Mouse (Mus musculus): Measurements from ENCODE around the gene Pop5.
A peak's percentile ranks its signal among the peaks of the same experiment; 100 is the strongest.

Gene Pop5

DNA sequence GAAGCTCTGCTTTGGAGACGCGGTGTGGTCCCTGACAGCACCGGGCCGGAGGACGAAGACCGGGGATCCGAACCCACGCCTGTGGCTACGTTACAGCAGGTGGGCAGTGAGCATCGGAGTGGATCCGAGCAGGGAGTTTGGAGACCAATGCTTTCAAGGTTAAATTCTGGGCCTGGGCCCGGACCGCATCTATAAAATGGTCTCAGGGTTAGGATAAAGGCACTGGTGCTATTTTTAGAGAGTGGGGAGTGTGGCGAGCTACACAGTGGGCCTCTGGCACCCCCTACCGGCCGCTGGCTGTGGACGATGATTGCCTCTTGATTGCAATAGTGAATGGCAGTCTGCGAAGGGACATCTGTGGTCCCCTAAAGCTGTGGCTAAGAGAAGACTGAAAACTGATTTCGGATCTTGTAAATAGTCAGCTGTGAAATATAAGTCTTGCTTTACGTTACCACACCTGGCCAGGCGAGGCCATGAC, at the start of gene Pop5:
TSS of gene Pop5 (plus strand) at position 51 of the 478 bp plus-strand sequence.
- peak; percentile 78 for DNase-seq (ENCODE audit: low read depth, low spot score)

- no peak for DNase-seq (ENCODE audit: low read depth, low spot score)
Measured at GRCm38 (mm10) chr5:115186371-115187073, 49.1 kb upstream of the Pop5 start.

- peak; percentile 90 for DNase-seq (ENCODE audit: low read depth, low spot score)
Measured at GRCm38 (mm10) chr5:115187188-115188131, 48.2 kb upstream of the Pop5 start.

DNA sequence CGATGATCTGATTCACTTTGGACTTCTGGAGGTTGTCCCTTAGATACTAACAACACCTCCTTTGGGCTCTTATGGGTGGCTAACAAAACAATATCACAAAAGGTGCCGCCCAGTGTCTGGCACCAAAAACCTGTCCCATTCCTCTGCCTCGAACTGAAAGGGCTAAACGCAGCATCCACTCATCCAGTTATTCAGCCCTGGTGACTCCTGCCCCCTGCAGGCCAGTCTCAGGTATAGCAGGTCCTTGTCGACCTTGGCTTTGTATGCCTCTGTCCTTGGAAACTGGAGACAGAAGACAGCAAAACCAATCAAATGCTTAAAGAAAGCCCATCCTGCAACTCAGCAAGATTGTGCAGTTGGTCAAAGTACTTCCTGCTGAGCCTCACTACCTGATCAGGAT, 46.8 kb upstream of the Pop5 start:
- no peak for DNase-seq (ENCODE audit: low read depth, low spot score)

DNA sequence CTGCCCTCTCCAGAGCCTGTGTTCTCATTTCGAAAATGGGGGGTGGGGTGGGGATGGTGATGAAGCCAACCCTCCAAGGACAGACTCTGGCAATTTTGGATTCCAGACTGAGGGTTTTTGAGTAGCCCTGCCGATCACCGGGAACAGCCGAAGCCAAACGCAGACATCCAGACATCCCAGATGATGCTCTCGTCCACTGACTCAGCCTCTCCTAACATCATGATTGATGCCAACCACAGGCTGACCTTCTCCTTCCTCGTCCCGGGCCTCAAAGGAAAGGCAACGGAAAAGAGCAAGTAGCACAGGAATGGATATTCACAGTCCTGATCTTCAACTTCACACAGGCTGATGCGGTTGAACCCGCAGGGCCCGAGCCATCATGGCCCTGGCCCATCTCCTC, 45.6 kb upstream of the Pop5 start:
- no peak for DNase-seq (ENCODE audit: low read depth, low spot score)

GRCm38 (mm10) chr5:115191880-115192827, 43.5 kb upstream of the Pop5 start:
- no peak for DNase-seq (ENCODE audit: low read depth, low spot score)

GRCm38 (mm10) chr5:115192828-115193195, 42.8 kb upstream of the Pop5 start:
- no peak for DNase-seq (ENCODE audit: low read depth, low spot score)

GRCm38 (mm10) chr5:115193226-115193625, 42.4 kb upstream of the Pop5 start:
- DNase-seq (ENCODE audit: low read depth, low spot score) = peak; percentile 27

DNA sequence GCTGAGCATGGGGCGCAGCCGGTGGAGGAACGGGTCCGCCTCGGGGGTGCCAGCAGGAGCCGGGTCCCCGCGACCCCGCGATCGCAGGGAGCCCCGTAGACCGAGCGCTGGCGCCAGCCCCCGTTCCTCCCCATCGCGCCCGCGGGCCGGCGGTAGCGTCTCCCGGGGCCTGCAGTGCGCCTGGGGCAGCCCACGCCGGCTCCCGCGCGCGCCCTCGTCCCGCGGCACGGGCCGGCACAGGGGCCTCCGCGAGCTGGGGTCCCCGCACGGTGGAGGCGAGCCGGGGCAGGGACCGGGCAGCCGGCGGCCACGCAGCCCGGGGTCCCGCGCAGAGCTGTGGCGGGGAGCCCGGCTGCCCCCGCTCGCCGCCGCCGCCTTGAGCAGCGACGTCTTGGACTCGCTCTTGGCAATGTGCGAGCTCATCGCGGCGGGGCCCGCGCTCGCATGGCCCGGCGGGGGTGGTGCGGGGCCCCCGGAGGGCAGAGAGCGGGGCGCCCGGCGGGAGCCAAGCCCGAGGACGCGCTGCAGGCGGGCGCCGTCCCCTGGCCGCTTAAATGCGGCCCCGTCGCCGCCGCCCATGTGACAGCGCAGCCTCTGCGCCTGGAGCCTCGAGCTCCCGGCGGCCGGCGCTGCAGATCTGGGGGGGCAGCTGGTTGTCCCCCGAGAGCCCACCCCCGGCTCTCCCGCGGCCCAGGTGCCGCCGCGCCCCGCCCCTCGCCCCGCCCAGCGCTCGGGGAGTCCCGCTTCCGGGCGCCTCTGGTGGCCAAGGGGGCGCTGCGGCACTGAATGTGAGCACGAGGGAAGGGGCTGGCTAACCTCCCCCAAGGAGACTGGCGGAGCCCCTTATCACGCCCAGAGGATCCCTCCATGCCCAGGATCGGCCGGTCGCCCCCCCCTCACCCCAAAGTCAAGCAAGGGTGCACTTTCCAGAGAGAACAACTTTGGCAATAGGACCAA, 41.7 kb upstream of the Pop5 start, which contains the start of gene Cabp1:
TSS of gene Cabp1 (minus strand) at position 713 of the 957 bp plus-strand sequence.
- no peak for DNase-seq (ENCODE audit: low read depth, low spot score)

GRCm38 (mm10) chr5:115194626-115195221, 40.9 kb upstream of the Pop5 start:
- no peak for DNase-seq (ENCODE audit: low read depth, low spot score)

GRCm38 (mm10) chr5:115203735-115204561, 31.7 kb upstream of the Pop5 start:
- DNase-seq (ENCODE audit: low read depth, low spot score) = peak; percentile 45

- peak; percentile 70 for DNase-seq (ENCODE audit: low read depth, low spot score)
Measured at GRCm38 (mm10) chr5:115204562-115205311, 30.9 kb upstream of the Pop5 start.

DNA sequence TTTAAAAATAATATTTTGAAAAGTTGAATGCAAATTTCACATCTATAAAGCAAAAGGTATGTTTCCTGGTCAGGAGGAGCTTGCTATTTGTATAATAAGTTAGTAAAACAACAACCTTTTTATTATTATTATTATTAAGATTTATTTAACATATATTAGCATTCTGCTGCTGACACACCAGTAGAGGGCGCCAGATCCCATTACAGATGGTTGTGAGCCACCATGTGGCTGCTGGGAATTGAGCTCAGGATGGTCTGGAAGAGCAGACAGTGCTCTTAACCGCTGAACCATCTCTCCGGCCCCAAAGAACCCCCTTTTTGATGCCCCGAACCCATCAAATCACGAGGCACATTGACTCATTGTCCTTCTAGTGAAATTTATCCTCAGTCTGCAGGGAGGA, 28.4 kb upstream of the Pop5 start:
- DNase-seq (ENCODE audit: low read depth, low spot score) = no peak

GRCm38 (mm10) chr5:115207892-115208291, 27.7 kb upstream of the Pop5 start:
- no peak for DNase-seq (ENCODE audit: low read depth, low spot score)

- no peak for DNase-seq (ENCODE audit: low read depth, low spot score)
Measured at GRCm38 (mm10) chr5:115208601-115209000, 27.0 kb upstream of the Pop5 start.

DNA sequence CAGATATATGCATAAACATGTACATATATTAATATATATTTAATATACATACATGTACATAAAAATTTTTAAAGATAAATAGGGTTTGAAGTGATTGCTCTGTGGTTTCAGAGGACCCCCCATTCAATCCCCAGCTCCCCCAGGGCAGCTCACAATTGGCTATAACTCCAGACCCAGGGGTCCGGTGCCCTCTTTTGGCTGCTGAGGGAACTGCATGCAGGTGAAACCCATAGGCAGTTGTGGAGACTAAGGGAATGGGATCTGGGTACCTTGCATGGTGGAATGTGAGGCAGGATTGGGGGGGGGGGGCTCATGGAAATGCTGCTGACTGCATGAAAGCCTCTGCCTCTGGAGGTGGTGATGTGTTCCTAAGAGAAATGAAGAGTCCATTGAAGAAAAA, 25.3 kb upstream of the Pop5 start:
- DNase-seq (ENCODE audit: low read depth, low spot score) = no peak

- DNase-seq (ENCODE audit: low read depth, low spot score) = no peak
Measured at GRCm38 (mm10) chr5:115212451-115212850, 23.2 kb upstream of the Pop5 start.

DNA sequence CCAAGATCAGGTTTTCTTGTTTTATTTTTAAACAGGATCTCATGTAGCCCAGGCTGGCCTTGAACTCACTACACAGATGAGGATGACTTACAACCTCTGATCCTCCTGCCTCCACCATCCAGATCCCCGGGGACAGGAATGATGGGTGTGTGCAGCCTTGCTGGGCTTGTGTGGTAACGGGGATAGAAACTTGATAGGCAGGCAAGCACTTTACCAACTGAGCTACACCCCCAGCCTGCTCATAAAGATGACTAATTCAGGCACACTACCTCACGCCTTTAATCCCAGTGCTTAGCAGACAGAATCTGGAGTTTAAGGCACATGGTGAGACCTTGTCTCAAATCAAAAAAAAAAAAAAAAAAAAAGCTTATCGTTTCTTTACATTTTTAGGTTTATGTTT, 22.8 kb upstream of the Pop5 start:
- no peak for DNase-seq (ENCODE audit: low read depth, low spot score)

Data from skeletal muscle tissue, adult 2 months (tissue).